Mouse (Mus musculus) cerebellum, postnatal 4 days (tissue): ENCODE data around the gene Arl15.

Experiments used
- DNase-seq, 2 experiments: peaks; one replicate each; pipeline ENCODE4 v3.0.0; 2022; ENCODE audit warnings: low spot score in 2 of 2, mixed read lengths in 1 of 2

Arl15 gene

GRCm38 (mm10) chr13:114094151-114094875 is 300.0 kb downstream of the Arl15 start:
- no peak for DNase-seq

- DNase-seq: no peak
These were observed 301.1 kb downstream of the Arl15 start for GRCm38 (mm10) chr13:114095440-114095839.

GRCm38 (mm10) chr13:114096386-114096785 is 302.1 kb downstream of the Arl15 start:
- DNase-seq: no peak

GRCm38 (mm10) chr13:114101155-114101554 is 306.9 kb downstream of the Arl15 start:
- no peak for DNase-seq

- DNase-seq: no peak
These were observed 311.8 kb downstream of the Arl15 start for GRCm38 (mm10) chr13:114106083-114106482.

- DNase-seq: no peak
These were observed 313.2 kb downstream of the Arl15 start for GRCm38 (mm10) chr13:114107499-114107898.

- no peak for DNase-seq
These were observed 315.1 kb downstream of the Arl15 start for GRCm38 (mm10) chr13:114109441-114109840.

- no peak for DNase-seq
These were observed 315.5 kb downstream of the Arl15 start for GRCm38 (mm10) chr13:114109845-114110244.

- no peak for DNase-seq
These were observed 319.2 kb downstream of the Arl15 start for GRCm38 (mm10) chr13:114113516-114113915.

- DNase-seq: no peak
These were observed 320.3 kb downstream of the Arl15 start for GRCm38 (mm10) chr13:114114586-114114985.

GRCm38 (mm10) chr13:114115106-114115505 is 320.8 kb downstream of the Arl15 start:
- DNase-seq: no peak

- no peak for DNase-seq
These were observed 324.0 kb downstream of the Arl15 start for GRCm38 (mm10) chr13:114118104-114118830.

GRCm38 (mm10) chr13:114119816-114120215 is 325.5 kb downstream of the Arl15 start:
- no peak for DNase-seq

- DNase-seq: no peak
These were observed 327.3 kb downstream of the Arl15 start for GRCm38 (mm10) chr13:114121591-114121990.

- DNase-seq: no peak
These were observed 329.1 kb downstream of the Arl15 start for GRCm38 (mm10) chr13:114123391-114123790.

GRCm38 (mm10) chr13:114124385-114124784 is 330.1 kb downstream of the Arl15 start:
- no peak for DNase-seq

GRCm38 (mm10) chr13:114124991-114125390 is 330.7 kb downstream of the Arl15 start:
- no peak for DNase-seq

- no peak for DNase-seq
These were observed 334.1 kb downstream of the Arl15 start for GRCm38 (mm10) chr13:114128366-114128765.

- no peak for DNase-seq
These were observed 335.7 kb downstream of the Arl15 start for GRCm38 (mm10) chr13:114129986-114130385.

- no peak for DNase-seq
These were observed 336.4 kb downstream of the Arl15 start for GRCm38 (mm10) chr13:114130566-114131319.

GRCm38 (mm10) chr13:114138921-114139320 is 344.6 kb downstream of the Arl15 start:
- no peak for DNase-seq

- DNase-seq: no peak
These were observed 345.3 kb downstream of the Arl15 start for GRCm38 (mm10) chr13:114139570-114139969.
